Mouse (Mus musculus): ENCODE data around the gene Dusp2. TPM values are rescaled to one million over a fixed set of nuclear protein-coding genes. Genes with fewer than 3 reads are reported as not detected.

The Dusp2 gene
- total RNA-seq, 1 experiment from 2014 or later: 158 TPM

DNA sequence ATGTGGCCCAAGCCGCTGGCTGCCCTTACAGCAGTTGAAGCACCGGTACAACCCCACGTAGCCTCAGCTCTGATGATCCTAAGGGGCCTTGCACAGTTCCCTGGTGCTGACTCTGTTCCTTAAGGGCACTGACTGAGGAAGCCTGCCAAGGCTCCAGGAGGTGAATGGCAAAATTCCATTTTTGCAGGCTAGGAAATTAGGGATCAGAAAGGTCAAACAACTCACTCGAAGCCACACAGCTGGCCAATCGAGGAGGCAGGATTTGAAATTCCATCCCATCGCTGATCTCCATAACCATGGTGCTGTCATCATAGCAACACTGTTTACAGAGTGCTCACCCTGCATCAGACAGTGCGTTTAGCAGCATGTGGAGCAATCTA, 42.6 kb downstream of the Dusp2 start:
- ATAC-seq (replicated peaks; ENCODE audit: insufficient number of reproducible peaks, low FRiP score, low TSS enrichment, poor library complexity, severe bottlenecking): no peak

DNA sequence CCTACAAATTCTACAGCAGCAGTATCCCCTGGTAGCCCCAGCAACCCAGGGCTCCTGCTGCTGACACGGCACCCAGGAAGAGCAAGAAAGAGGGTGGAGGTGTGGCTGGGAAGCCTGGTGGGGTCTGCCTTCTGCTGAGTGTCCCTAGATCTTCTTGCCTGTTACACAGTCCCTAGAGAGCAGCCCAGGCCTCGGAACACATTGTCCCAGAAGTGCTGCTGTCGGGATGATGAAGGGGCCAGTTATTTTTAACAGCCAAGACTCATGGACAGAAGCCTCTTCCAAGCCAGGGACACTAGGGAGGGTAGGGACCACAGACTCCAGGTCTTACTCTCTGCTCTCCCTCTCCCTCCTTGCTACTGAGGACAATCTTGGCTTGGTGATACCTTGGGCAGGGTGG, 43.3 kb downstream of the Dusp2 start:
- ATAC-seq (replicated peaks; ENCODE audit: insufficient number of reproducible peaks, low FRiP score, low TSS enrichment, poor library complexity, severe bottlenecking): no peak

DNA sequence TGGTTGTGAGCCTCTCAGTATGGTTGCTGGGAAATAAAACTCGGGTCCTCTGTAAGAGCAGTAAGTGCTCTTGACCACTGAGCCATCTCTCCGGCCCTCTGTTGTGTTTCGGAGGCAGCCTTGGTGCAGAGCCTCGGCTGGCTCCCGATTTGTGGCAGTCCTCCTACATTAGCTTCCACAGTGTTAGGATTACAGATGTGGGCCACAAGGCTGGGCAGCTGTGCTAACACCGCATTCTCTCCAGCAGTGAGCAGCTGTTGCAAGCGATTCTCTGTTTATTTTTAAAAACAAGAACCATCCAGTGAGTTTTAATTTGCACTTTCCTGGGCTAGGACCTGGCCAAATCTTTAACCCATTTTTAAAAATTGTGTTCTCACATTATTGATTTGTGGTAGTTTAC, 47.9 kb downstream of the Dusp2 start:
- ATAC-seq (replicated peaks; ENCODE audit: insufficient number of reproducible peaks, low FRiP score, low TSS enrichment, poor library complexity, severe bottlenecking): no peak

DNA sequence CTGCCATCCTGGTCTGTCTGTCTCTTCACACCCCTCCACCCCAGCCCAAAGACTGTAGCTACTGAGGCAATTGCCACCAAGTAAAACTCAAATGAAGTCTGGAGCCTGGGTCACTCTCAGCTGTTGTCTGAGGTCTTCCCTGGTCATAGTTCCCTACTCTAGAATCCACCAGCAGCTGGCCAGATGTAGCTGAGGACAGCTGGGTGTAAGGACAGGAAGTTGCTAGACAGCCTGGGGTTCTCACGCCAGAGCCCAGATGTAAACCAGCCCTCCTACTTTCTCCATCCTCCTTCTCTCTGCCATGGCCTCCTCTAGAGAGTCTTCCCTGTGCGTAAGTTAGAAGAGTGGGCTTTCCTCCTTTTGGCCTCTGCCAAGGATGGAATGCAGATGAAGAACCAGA, 51.6 kb downstream of the Dusp2 start:
- no peak for ATAC-seq (replicated peaks; ENCODE audit: insufficient number of reproducible peaks, low FRiP score, low TSS enrichment, poor library complexity, severe bottlenecking)

Other genes starting within 250 kb of the Dusp2 start
- 3.0 to 8.1 TPM (median 4.6 TPM) in 3 replicates for gene Ncaph, start 202.2 kb upstream of the Dusp2 start, total RNA-seq (2017)
- gene Itpripl1, start 192.7 kb upstream of the Dusp2 start, total RNA-seq (2017): 10.8 to 22.5 TPM (median 14.0 TPM) in 3 replicates
- gene 1810024B03Rik, start 127.9 kb upstream of the Dusp2 start, total RNA-seq (2017): 1.1 to 3.4 TPM (median 2.5 TPM) in 3 replicates
- gene Snrnp200, start 127.8 kb upstream of the Dusp2 start, total RNA-seq (2017): 146 to 205 TPM (median 156 TPM) in 3 replicates
- 24.8 to 32.6 TPM (median 28.7 TPM) in 3 replicates for gene Ciao1, start 88.3 kb upstream of the Dusp2 start, total RNA-seq (2017)
- 43.9 to 86.2 TPM (median 50.4 TPM) in 3 replicates for gene Tmem127, start 88.3 kb upstream of the Dusp2 start, total RNA-seq (2017)
- 76.8 to 93.7 TPM (median 93.1 TPM) in 3 replicates for gene Stard7, start 65.9 kb upstream of the Dusp2 start, total RNA-seq (2017)
- 0.11 to 1.6 TPM (median 1.1 TPM) in 3 replicates for gene Astl, start 2.5 kb downstream of the Dusp2 start, total RNA-seq (2017)
- 0.10 TPM in 1 of 3 replicates, not detected in the others for gene Adra2b, start 27.0 kb downstream of the Dusp2 start, total RNA-seq (2017)
- gene Gpat2, start 89.0 kb downstream of the Dusp2 start, total RNA-seq (2017): not detected in 3 replicates
- gene Fahd2a, start 108.4 kb downstream of the Dusp2 start, total RNA-seq (2017): 6.5 to 14.6 TPM (median 7.1 TPM) in 3 replicates
- gene Kcnip3, start 185.9 kb downstream of the Dusp2 start, total RNA-seq (2017): 3.9 to 25.7 TPM (median 6.4 TPM) in 3 replicates
- not detected in 3 replicates for gene Prom2, start 205.3 kb downstream of the Dusp2 start, total RNA-seq (2017)

All from monocyte, adult 5-6 weeks (primary cell).